Mouse (Mus musculus): ENCODE measurements around the gene Ostc. TPM values are rescaled to one million over a fixed set of nuclear protein-coding genes. Genes with fewer than 3 reads are reported as not detected.

Ostc gene
- polyA plus RNA-seq, 1 experiment from 2014 or later = 386 TPM

Other genes starting within 250 kb of the Ostc start
- gene Etnppl, start 92.0 kb downstream of the Ostc start, polyA plus RNA-seq (2014; fragmentation: Nextera tagmentation; extraction: Ambion mirVana) = not detected in 2 replicates
- gene Rpl34, start 21.0 kb upstream of the Ostc start, polyA plus RNA-seq (2014; fragmentation: Nextera tagmentation; extraction: Ambion mirVana) = 901 and 917 TPM in 2 replicates